Mouse (Mus musculus): ENCODE results near the gene Robo1. TPM values are rescaled to one million over a fixed set of nuclear protein-coding genes. Genes with fewer than 3 reads are reported as not detected.

Robo1 gene
- polyA plus RNA-seq, 1 experiment from 2014 or later: 58.1 TPM

GRCm38 (mm10) chr16:72615360-72615759, 307.3 kb downstream of the Robo1 start:
- Histone ChIP-seq H3K4me3 (replicated peaks; ENCODE audit: low read length) (no peak overlapping the region), H3K9ac (replicated peaks; ENCODE audit: low read depth, low read length) (no peak overlapping the region), H3K27ac (ENCODE audit: low read length) (no peak overlapping the region), H3K36me3 (ENCODE audit: control insufficient read depth, insufficient read depth) (no peaks in the 10 kb centered on the region), H3K9me3 (ENCODE audit: control insufficient read depth, low read length) (no peaks in the 10 kb centered on the region), H3K27me3 (replicated peaks; ENCODE audit: control insufficient read depth, insufficient read depth, low read length) (no peaks in the 10 kb centered on the region), H3K4me1 (replicated peaks; ENCODE audit: control insufficient read depth, insufficient read depth, low read length) (no peaks in the 10 kb centered on the region; the same call in 1 of the 2 replicates), H3K4me2 (ENCODE audit: low read length) (no peak overlapping the region)
- ATAC-seq: no peak
- 68% methylated on average over 2 of the region's 2 CpGs for WGBS

- Histone ChIP-seq H3K9ac (replicated peaks; ENCODE audit: low read depth, low read length) (no peak overlapping the region), H3K9me3 (ENCODE audit: control insufficient read depth, low read length) (no peaks in the 10 kb centered on the region), H3K27me3 (replicated peaks; ENCODE audit: control insufficient read depth, insufficient read depth, low read length) (no peaks in the 10 kb centered on the region), H3K27ac (ENCODE audit: low read length) (no peak overlapping the region), H3K4me1 (replicated peaks; ENCODE audit: control insufficient read depth, insufficient read depth, low read length) (peaks cover 3% of the 10 kb centered on the region; the same call in 1 of the 2 replicates), H3K4me2 (ENCODE audit: low read length) (no peak overlapping the region), H3K4me3 (replicated peaks; ENCODE audit: low read length) (no peak overlapping the region), H3K36me3 (ENCODE audit: control insufficient read depth, insufficient read depth) (no peaks in the 10 kb centered on the region)
- WGBS: 54% methylated on average over 4 of the region's 4 CpGs
- peak; percentile 45; the same call in 1 of the 2 replicates for ATAC-seq
Measured at GRCm38 (mm10) chr16:72622371-72622770, 314.3 kb downstream of the Robo1 start.

- no peaks in the 10 kb centered on the region for H3K27me3 ChIP-seq (replicated peaks; ENCODE audit: control insufficient read depth, insufficient read depth, low read length)
- 0 out of 2 replicates have a peak overlapping the region, but pooled peaks have one; percentile 18 for H3K4me2 ChIP-seq (ENCODE audit: low read length)
- no peak overlapping the region; the same call in 1 of the 2 replicates for H3K27ac ChIP-seq (ENCODE audit: low read length)
- H3K4me3 ChIP-seq (replicated peaks; ENCODE audit: low read length): no peak overlapping the region
- peak; percentile 75 for ATAC-seq
- H3K36me3 ChIP-seq (ENCODE audit: control insufficient read depth, insufficient read depth): no peaks in the 10 kb centered on the region
- H3K4me1 ChIP-seq (replicated peaks; ENCODE audit: control insufficient read depth, insufficient read depth, low read length): peaks cover 3% of the 10 kb centered on the region; the same call in 1 of the 2 replicates
- WGBS: 18% methylated on average over 10 of the region's 10 CpGs
- H3K9ac ChIP-seq (replicated peaks; ENCODE audit: low read depth, low read length): no peak overlapping the region
- no peaks in the 10 kb centered on the region for H3K9me3 ChIP-seq (ENCODE audit: control insufficient read depth, low read length)
Measured at GRCm38 (mm10) chr16:72622868-72623267, 314.8 kb downstream of the Robo1 start.

GRCm38 (mm10) chr16:72633846-72634245, 325.7 kb downstream of the Robo1 start:
- no peak overlapping the region for H3K4me3 ChIP-seq (replicated peaks; ENCODE audit: low read length)
- no peak overlapping the region for H3K4me2 ChIP-seq (ENCODE audit: low read length)
- no peaks in the 10 kb centered on the region for H3K4me1 ChIP-seq (replicated peaks; ENCODE audit: control insufficient read depth, insufficient read depth, low read length)
- ATAC-seq: no peak
- no peak overlapping the region for H3K9ac ChIP-seq (replicated peaks; ENCODE audit: low read depth, low read length)
- WGBS: 73% methylated on average over 6 of the region's 7 CpGs
- no peaks in the 10 kb centered on the region for H3K27me3 ChIP-seq (replicated peaks; ENCODE audit: control insufficient read depth, insufficient read depth, low read length)
- no peaks in the 10 kb centered on the region for H3K9me3 ChIP-seq (ENCODE audit: control insufficient read depth, low read length)
- H3K27ac ChIP-seq (ENCODE audit: low read length): no peak overlapping the region
- H3K36me3 ChIP-seq (ENCODE audit: control insufficient read depth, insufficient read depth): no peaks in the 10 kb centered on the region

GRCm38 (mm10) chr16:72639332-72639940, 331.3 kb downstream of the Robo1 start:
- Histone ChIP-seq H3K9ac (replicated peaks; ENCODE audit: low read depth, low read length) (no peak overlapping the region), H3K4me3 (replicated peaks; ENCODE audit: low read length) (no peak overlapping the region), H3K27me3 (replicated peaks; ENCODE audit: control insufficient read depth, insufficient read depth, low read length) (no peaks in the 10 kb centered on the region), H3K9me3 (ENCODE audit: control insufficient read depth, low read length) (no peaks in the 10 kb centered on the region), H3K4me2 (ENCODE audit: low read length) (no peak overlapping the region), H3K4me1 (replicated peaks; ENCODE audit: control insufficient read depth, insufficient read depth, low read length) (no peaks in the 10 kb centered on the region), H3K27ac (ENCODE audit: low read length) (no peak overlapping the region), H3K36me3 (ENCODE audit: control insufficient read depth, insufficient read depth) (no peaks in the 10 kb centered on the region)
- no peak for ATAC-seq
- 71% methylated on average over 8 of the region's 8 CpGs for WGBS

- Histone ChIP-seq H3K4me3 (replicated peaks; ENCODE audit: low read length) (no peak overlapping the region), H3K27me3 (replicated peaks; ENCODE audit: control insufficient read depth, insufficient read depth, low read length) (no peaks in the 10 kb centered on the region), H3K9me3 (ENCODE audit: control insufficient read depth, low read length) (no peaks in the 10 kb centered on the region), H3K9ac (replicated peaks; ENCODE audit: low read depth, low read length) (no peak overlapping the region), H3K4me2 (ENCODE audit: low read length) (no peak overlapping the region), H3K27ac (ENCODE audit: low read length) (no peak overlapping the region), H3K36me3 (ENCODE audit: control insufficient read depth, insufficient read depth) (no peaks in the 10 kb centered on the region), H3K4me1 (replicated peaks; ENCODE audit: control insufficient read depth, insufficient read depth, low read length) (no peaks in the 10 kb centered on the region)
- ATAC-seq: no peak
- 56% methylated on average over 9 of the region's 9 CpGs for WGBS
Measured at GRCm38 (mm10) chr16:72640932-72641811, 333.1 kb downstream of the Robo1 start.

GRCm38 (mm10) chr16:72645890-72646289, 337.8 kb downstream of the Robo1 start:
- Histone ChIP-seq H3K9me3 (ENCODE audit: control insufficient read depth, low read length) (no peaks in the 10 kb centered on the region), H3K4me1 (replicated peaks; ENCODE audit: control insufficient read depth, insufficient read depth, low read length) (0 out of 2 replicates have a peak, but pooled peaks cover 3% of the 10 kb centered on the region), H3K4me3 (replicated peaks; ENCODE audit: low read length) (no peak overlapping the region), H3K9ac (replicated peaks; ENCODE audit: low read depth, low read length) (no peak overlapping the region), H3K27ac (ENCODE audit: low read length) (no peak overlapping the region), H3K36me3 (ENCODE audit: control insufficient read depth, insufficient read depth) (no peaks in the 10 kb centered on the region), H3K27me3 (replicated peaks; ENCODE audit: control insufficient read depth, insufficient read depth, low read length) (no peaks in the 10 kb centered on the region), H3K4me2 (ENCODE audit: low read length) (no peak overlapping the region)
- WGBS: 51% methylated on average over 8 of the region's 8 CpGs
- no peak for ATAC-seq

GRCm38 (mm10) chr16:72649314-72649713, 341.2 kb downstream of the Robo1 start:
- no peak overlapping the region for H3K9ac ChIP-seq (replicated peaks; ENCODE audit: low read depth, low read length)
- 0 out of 2 replicates have a peak overlapping the region, but pooled peaks have one; percentile 13 for H3K4me2 ChIP-seq (ENCODE audit: low read length)
- no peaks in the 10 kb centered on the region for H3K27me3 ChIP-seq (replicated peaks; ENCODE audit: control insufficient read depth, insufficient read depth, low read length)
- 0 out of 2 replicates have a peak, but pooled peaks cover 3% of the 10 kb centered on the region for H3K4me1 ChIP-seq (replicated peaks; ENCODE audit: control insufficient read depth, insufficient read depth, low read length)
- H3K9me3 ChIP-seq (ENCODE audit: control insufficient read depth, low read length): no peaks in the 10 kb centered on the region
- H3K4me3 ChIP-seq (replicated peaks; ENCODE audit: low read length): no peak overlapping the region
- no peaks in the 10 kb centered on the region for H3K36me3 ChIP-seq (ENCODE audit: control insufficient read depth, insufficient read depth)
- WGBS: 37% methylated on average over 4 of the region's 4 CpGs
- no peak overlapping the region for H3K27ac ChIP-seq (ENCODE audit: low read length)
- peak; percentile 63; the same call in 1 of the 2 replicates for ATAC-seq

GRCm38 (mm10) chr16:72655411-72655810, 347.3 kb downstream of the Robo1 start:
- no peaks in the 10 kb centered on the region for H3K4me1 ChIP-seq (replicated peaks; ENCODE audit: control insufficient read depth, insufficient read depth, low read length)
- 37% methylated on average over 9 of the region's 9 CpGs for WGBS
- H3K27me3 ChIP-seq (replicated peaks; ENCODE audit: control insufficient read depth, insufficient read depth, low read length): no peaks in the 10 kb centered on the region
- H3K9me3 ChIP-seq (ENCODE audit: control insufficient read depth, low read length): no peaks in the 10 kb centered on the region
- ATAC-seq: peak; percentile 49; the same call in 1 of the 2 replicates
- H3K4me3 ChIP-seq (replicated peaks; ENCODE audit: low read length): no peak overlapping the region
- no peaks in the 10 kb centered on the region for H3K36me3 ChIP-seq (ENCODE audit: control insufficient read depth, insufficient read depth)
- H3K27ac ChIP-seq (ENCODE audit: low read length): no peak overlapping the region
- no peak overlapping the region for H3K9ac ChIP-seq (replicated peaks; ENCODE audit: low read depth, low read length)
- H3K4me2 ChIP-seq (ENCODE audit: low read length): no peak overlapping the region

Measured in forebrain, embryonic 16.5 days (tissue).